Mouse (Mus musculus): ENCODE results near the gene Tfdp1. TPM values are rescaled to one million over a fixed set of nuclear protein-coding genes. Genes with fewer than 3 reads are reported as not detected.

Gene Tfdp1
- total RNA-seq, 2 experiments from 2014 or later: 47.3 to 55.3 TPM

GRCm38 (mm10) chr8:13350052-13350451 lies 11.5 kb downstream of the Tfdp1 start:
- intact Hi-C loops (cut with DNase I): no loop called here
- no peak for DNase-seq

- intact Hi-C loops (cut with DNase I): no loop called here
- DNase-seq: no peak
Measured at GRCm38 (mm10) chr8:13351593-13351992, 13.0 kb downstream of the Tfdp1 start.

- DNase-seq: no peak
- intact Hi-C loops (cut with DNase I): no loop called here
Measured at GRCm38 (mm10) chr8:13352601-13353000, 14.1 kb downstream of the Tfdp1 start.

DNA sequence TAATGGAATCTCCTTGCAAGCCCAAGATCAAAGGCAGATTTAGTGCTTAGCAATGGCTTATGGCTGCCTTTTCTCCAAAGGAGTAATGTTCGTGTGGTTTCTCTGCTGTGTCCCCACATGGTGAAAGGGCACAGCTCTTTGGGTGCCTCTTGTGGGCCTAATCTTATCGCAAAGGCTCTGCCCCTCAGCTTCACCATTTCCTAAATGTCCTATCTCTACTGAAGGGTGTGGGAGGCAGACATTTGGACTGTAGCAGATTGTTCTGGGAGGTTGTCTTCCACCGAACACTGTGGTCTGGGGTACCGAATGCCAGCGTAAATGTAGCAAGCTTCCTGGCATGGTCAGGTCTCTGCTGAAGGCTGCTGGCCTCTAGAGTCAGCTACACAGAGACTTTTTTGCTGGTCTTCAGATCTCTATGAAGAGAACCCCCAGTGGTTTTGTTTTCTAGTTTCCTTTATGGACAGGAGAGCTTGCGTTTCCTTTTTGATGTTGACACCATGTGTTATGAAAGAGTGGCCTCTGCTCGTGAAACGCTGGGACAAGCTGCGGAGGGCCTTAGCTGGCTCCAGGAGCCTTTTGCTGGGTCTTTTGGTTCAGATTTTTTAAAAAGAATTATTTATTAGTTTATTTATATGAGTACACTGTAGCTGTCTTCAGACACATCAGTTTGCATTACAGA lies 14.7 kb downstream of the Tfdp1 start:
- DNase-seq: no peak
- intact Hi-C loops (cut with DNase I): no loop called here

- no peak for DNase-seq
- intact Hi-C loops (cut with DNase I): no loop called here
Measured at GRCm38 (mm10) chr8:13353883-13354282, 15.3 kb downstream of the Tfdp1 start.

- intact Hi-C loops (cut with DNase I): no loop called here
Measured at GRCm38 (mm10) chr8:13356221-13356620, 17.7 kb downstream of the Tfdp1 start.

GRCm38 (mm10) chr8:13356681-13357080 lies 18.1 kb downstream of the Tfdp1 start:
- DNase-seq: peak; percentile 21 to 49
- intact Hi-C loops (cut with DNase I): no loop called here

More at GRCm38 (mm10) chr8:13356221-13356620, 17.7 kb downstream of the Tfdp1 start:
- no peak for DNase-seq

- intact Hi-C loops (cut with DNase I): no loop called here
- DNase-seq: no peak
Measured at GRCm38 (mm10) chr8:13360213-13360612, 21.7 kb downstream of the Tfdp1 start.

- intact Hi-C loops (cut with DNase I): no loop called here
- no peak for DNase-seq
Measured at GRCm38 (mm10) chr8:13361865-13362264, 23.3 kb downstream of the Tfdp1 start.

DNA sequence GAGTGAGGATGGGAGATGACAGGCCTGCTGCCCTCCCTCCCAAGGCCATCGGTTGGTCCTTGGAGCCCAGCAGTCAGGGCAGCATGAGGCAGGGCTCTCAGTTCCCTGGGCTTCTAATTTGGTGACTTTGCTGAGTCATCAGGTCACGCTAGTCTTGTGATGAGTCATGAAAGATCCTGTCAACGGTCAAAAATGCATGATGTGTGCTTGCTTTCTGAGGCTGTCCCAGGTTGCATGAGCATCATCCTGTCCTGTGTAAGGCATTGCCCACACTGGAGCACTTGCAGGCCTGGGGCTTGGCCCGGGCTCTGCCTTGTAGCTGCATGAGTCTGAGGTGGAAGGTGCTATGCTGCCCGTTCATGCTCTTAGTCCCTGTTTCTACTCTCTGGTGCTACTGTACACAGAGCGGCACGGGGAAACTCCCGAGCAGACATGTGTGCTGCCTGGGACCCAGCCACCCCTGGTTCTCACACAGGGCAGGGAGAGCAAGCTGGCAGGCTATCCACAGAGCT lies 34.7 kb downstream of the Tfdp1 start:
- no peak for DNase-seq
- intact Hi-C loops (cut with DNase I): no loop called here

DNA sequence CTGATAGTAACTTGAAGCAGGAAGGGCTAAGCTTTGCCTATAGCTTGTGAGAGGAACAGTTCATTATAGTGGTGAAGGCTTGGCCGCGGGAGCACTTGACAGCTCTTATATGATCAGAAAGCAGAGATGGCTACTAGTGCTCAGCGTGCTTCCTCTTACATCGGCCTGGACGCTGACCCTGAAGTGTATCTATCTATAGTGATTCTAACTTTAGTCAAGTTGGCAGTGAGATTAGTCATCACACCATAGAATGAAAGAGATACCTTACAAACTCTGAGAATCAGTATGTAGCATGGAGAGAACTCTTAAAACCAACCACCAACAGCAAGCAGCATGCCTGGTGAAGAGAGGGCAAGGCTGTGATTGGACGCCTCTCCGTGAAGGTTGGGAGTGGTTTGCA lies 43.1 kb downstream of the Tfdp1 start:
- DNase-seq: no peak
- intact Hi-C loops (cut with DNase I): no loop called here

GRCm38 (mm10) chr8:13382536-13382935 lies 44.0 kb downstream of the Tfdp1 start:
- DNase-seq: no peak
- intact Hi-C loops (cut with DNase I): no loop called here

DNA sequence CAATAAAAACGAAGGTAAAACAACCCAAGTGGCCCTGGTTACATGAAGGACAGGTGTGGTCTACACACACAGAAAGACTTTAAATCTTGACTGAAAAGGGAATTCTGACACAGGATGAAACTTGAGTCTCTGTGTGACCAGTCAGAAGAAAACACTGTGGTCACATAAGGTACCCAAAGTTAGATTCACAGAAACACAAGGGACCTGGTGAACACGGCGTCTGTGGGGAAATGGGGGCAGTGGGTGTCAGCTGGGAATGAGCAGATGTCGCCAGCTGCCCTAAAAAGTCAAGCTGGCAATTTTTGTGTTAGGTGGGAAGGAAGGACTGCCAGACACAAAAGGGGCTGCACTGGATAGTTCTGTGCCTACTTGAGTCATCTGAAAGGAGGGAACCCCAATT lies 44.4 kb downstream of the Tfdp1 start:
- intact Hi-C loops (cut with DNase I): no loop called here
- DNase-seq: no peak

DNA sequence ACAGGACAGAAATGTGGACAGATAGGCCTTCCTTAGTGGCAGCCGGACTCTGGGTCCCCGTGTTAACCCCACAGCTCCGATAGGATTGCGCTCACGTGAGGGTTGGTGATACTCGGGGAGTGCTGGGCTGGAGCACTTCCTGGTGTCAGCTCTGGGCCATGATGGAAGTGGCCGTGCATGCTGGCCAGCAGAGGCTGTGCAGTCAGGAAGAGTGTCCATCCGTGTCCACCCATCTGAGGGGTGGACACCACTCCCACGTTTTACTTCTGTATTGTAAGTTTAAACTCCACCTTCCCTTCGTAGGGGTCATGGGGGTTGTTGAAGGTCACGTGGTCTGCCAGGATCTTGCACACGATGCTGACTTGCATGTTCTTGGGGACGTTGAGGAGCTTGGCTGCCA lies 47.8 kb downstream of the Tfdp1 start:
- no peak for DNase-seq
- intact Hi-C loops (cut with DNase I): no loop called here

DNA sequence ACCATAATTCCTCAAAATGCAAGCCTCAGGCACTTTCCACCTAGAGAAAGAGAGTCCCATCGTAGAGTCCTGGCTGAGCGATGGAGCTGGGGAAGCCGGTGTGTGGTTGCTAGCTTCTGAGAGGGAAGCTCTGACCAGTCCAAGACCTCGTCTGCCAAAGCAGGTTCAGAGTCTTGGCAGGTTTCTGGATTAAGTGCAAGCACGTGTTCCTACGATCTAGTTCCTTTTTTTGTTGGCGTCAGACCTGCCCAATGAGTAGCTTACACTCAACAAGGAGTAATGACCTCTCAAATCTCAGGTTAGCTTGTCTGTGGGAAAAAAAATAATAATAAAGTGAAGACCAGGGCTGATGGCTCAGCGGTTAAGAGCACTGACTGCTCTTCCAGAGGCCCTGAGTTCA lies 49.2 kb downstream of the Tfdp1 start:
- DNase-seq: no peak
- intact Hi-C loops (cut with DNase I): no loop called here

GRCm38 (mm10) chr8:13388744-13389143 lies 50.2 kb downstream of the Tfdp1 start:
- no peak for DNase-seq
- intact Hi-C loops (cut with DNase I): no loop called here

DNA sequence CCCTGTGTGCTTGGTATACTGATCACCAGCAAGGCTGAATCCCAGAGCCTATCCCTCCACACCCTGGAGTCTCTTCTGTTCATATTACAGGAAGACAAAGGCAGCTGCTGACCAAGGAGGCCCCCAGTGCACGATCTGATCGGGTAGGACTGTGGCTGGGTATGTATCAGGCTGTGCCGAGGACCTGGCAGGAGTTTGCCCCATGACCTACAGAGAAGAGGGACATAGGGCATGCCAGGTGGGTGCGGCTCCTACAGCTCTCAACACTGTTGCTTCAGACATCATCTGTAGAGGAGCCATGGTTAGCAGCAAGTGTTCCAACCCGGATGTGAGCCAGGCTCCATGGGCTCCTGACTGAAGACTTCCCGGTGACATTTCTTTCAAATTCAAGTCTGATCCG lies 55.3 kb downstream of the Tfdp1 start:
- intact Hi-C loops (cut with DNase I): no loop called here
- no peak for DNase-seq

DNA sequence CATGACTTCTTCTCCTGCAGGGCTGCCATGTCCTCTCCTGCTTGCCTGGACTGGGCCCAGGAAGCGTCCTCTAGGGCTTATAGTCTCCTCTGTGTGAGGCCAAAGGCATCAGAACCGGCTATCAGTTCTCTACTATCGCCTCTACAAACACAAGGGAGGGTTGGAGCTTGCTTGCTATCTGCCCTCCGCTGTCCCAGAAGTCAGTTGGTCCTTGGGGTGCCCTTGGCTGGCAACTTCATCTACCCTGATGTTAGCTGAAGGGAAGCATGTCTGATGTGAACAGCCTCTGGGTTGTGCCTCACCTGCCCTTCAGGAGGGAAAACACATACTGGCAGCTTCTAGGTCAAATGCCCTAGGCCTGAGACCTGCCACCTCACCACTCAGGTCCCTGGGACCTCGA lies 58.2 kb downstream of the Tfdp1 start, which contains the start of gene Atp4b:
Atp4b (minus strand) TSS at position 101 of the 400 bp plus-strand sequence.
- intact Hi-C loops (cut with DNase I): no loop called here
- no peak for DNase-seq

GRCm38 (mm10) chr8:13403517-13403916 lies 65.0 kb downstream of the Tfdp1 start:
- no peak for DNase-seq
- intact Hi-C loops (cut with DNase I): no loop called here

GRCm38 (mm10) chr8:13404666-13405131 lies 66.1 kb downstream of the Tfdp1 start, which contains the start of gene Grk1:
Gene Grk1 (plus strand): TSS chr8:13405081.
- DNase-seq: no peak
- intact Hi-C loops (cut with DNase I): no loop called here

DNA sequence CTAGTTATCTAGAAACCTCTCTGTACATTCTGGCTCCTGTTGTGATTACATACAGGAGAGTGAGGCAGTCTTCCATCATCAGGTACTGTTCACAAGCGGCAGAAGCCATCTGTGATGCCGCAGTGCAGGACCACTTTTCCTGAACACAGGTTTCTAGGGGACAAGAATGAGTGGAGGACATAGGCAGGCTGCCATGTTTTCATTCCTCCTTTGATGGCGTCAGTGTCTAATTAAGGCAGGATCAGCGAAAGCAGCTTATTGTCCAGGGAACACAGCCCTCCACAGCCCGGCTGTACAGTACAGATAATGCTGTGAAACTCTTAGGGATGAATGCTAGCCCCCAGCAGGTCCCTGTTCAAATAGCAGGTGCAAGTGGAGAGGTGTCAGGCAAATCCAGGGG lies 67.5 kb downstream of the Tfdp1 start:
- intact Hi-C loops (cut with DNase I): no loop called here
- no peak for DNase-seq

GRCm38 (mm10) chr8:13411597-13411996 lies 73.0 kb downstream of the Tfdp1 start:
- peak; percentile 60 to 63 for DNase-seq
- intact Hi-C loops (cut with DNase I): loop anchor here (5.0 kb wide), 2 partner anchors 136 to 341 kb away; no protein-coding TSS in a partner anchor

All from gastrocnemius, postnatal 36 days (tissue).